Mouse (Mus musculus) granulocyte monocyte progenitor cell, adult 5-6 weeks (primary cell): ENCODE measurements around the gene Gm20914. TPM values are rescaled to one million over a fixed set of nuclear protein-coding genes. Genes with fewer than 3 reads are reported as not detected.
"Not testable (repeated sequence)": the region's sequence is repeated elsewhere in the genome, so short reads cannot be mapped to it uniquely, and the experiment has no call there.

ENCODE experiments used
- ATAC-seq: replicated peaks from 2 replicates; pipeline ENCODE4 v1.8.0; 2016; ENCODE audit warnings: mild to moderate bottlenecking, moderate TSS enrichment, inconsistent platforms; ENCODE audit not compliant: poor library complexity, severe bottlenecking
- total RNA-seq, 2 experiments: library from RNA; stranded (forward) in 1 of 2; stranded (reverse) in 1 of 2; fragments of 200-712, 200-1000 nt in 1 of 2; fragments of >200 nt in 1 of 2; fragmentation: Nextera tagmentation in 1 of 2; gene quantifications; 2 replicates each; pipeline ENCODE4 v1.2.3; 2014 to 2017

The Gm20914 gene
- total RNA-seq (2014; fragmentation: Nextera tagmentation) (not detected in 2 replicates), total RNA-seq (2017) (not detected in 2 replicates)

GRCm38 (mm10) chrY:5725678-5726077 lies at the start of gene Gm20914:
Gene Gm20914, plus strand, starts transcription at chrY:5725978.
- ATAC-seq: not testable (repeated sequence)

Other genes with a start within 250 kb of the Gm20914 start
- not detected in 2 replicates for gene Gm21854, start 69.0 kb upstream of the Gm20914 start, total RNA-seq (2014; fragmentation: Nextera tagmentation)
- gene Gm21854, start 69.0 kb upstream of the Gm20914 start, total RNA-seq (2017): not detected in 2 replicates
- not detected in 2 replicates for gene Gm28171, start 67.4 kb downstream of the Gm20914 start, total RNA-seq (2014; fragmentation: Nextera tagmentation)
- gene Gm28171, start 67.4 kb downstream of the Gm20914 start, total RNA-seq (2017): not detected in 2 replicates
- not detected in 2 replicates for gene Gm21778, start 216.5 kb downstream of the Gm20914 start, total RNA-seq (2014; fragmentation: Nextera tagmentation)
- not detected in 2 replicates for gene Gm21778, start 216.5 kb downstream of the Gm20914 start, total RNA-seq (2017)